Mouse (Mus musculus) brain, embryonic 14.5 days (tissue): ENCODE measurements at regions not wholly inside any gene's neighbourhood (a gene's known extent, or its start where the extent isn't known, plus 50 kb on each side); places are given as distances from the start of the nearest gene placed in this dataset.

Experiments
- DNase-seq: peaks from one replicate; pipeline ENCODE4 v3.0.0-alpha.2; 2011; ENCODE audit warnings: low read depth
- CTCF ChIP-seq: fragments of 200-500 bp; IDR thresholded peaks from 2 replicates; pipeline ENCODE4 v1.5.1; 2012; ENCODE audit warnings: inconsistent platforms, mild to moderate bottlenecking, moderate library complexity, borderline replicate concordance; ENCODE audit not compliant: insufficient read depth, insufficient read length; ENCODE audit errors: extremely low read depth
- POLR2A ChIP-seq: fragments of 200-500 bp; IDR thresholded peaks from 2 replicates; pipeline ENCODE4 v1.6.1; 2012; ENCODE audit warnings: mild to moderate bottlenecking, inconsistent platforms, borderline replicate concordance; ENCODE audit not compliant: poor library complexity, insufficient read depth, insufficient read length, severe bottlenecking; ENCODE audit errors: extremely low read depth

DNA sequence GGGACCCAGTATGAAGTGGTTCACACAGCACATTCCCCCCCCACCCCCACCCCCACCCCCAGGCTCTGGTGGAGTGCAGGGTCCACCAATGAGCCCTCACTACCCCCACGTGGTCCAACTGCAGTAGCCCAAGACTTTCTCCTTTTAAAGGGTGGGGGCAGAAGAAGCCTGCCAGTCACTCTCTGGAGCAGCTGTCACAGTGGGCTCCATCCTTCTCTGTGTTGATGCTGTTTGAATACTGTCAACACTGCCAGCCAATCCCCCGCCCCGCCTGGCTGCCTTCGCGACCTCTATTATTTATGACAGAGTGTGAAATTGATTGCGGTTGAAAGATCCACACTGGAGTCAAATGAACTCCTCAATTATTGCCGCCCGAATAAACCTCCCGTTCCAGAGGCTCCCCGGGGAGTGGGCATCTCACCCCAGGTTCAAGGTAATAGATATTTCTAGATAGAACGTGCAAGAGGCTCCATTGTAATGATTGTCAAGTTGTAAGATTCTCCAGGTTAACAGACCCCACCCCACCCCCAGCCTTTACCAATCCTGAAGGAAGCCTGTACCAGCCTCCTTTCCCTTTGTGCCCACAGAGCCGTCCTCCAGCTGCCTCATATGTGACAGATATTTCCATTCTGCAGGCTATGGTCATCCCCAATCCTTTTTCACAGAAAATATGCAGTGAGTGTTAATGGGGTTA lies 181.7 kb upstream of the Kdm8 start:
- no peak for TF ChIP-seq CTCF
- TF ChIP-seq POLR2A = no peak
- peak; percentile 91 for DNase-seq

DNA sequence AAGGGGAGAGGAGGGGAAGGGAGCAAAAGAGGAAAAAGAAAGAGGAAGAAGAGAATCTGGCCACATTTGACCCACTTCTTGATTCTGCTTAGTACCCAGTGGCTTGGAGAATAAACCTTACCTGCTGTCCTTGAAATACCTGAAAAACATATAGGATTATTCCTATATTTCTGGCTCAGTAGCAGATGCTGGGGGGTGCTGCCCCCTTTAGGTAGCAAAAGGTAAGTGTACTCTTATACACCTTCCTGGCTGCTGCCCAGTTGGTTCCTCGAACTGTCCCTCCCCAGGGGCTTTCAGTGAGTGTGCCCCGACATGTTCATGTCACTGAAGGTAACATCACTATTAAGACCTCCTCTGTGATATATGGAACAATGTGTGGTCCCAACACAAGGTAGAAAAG lies 180.7 kb upstream of the Kdm8 start:
- DNase-seq = no peak
- TF ChIP-seq POLR2A (no peak), CTCF (peak; percentile 10; the same call in 1 of the 2 replicates)

GRCm38 (mm10) chr7:125270711-125271110 lies 173.8 kb upstream of the Kdm8 start:
- TF ChIP-seq POLR2A (no peak), CTCF (no peak)
- peak; percentile 54 for DNase-seq

- no peak for DNase-seq
- no peak for TF ChIP-seq CTCF
- TF ChIP-seq POLR2A = no peak
Measured at GRCm38 (mm10) chr7:125271356-125271755, 173.1 kb upstream of the Kdm8 start.

DNA sequence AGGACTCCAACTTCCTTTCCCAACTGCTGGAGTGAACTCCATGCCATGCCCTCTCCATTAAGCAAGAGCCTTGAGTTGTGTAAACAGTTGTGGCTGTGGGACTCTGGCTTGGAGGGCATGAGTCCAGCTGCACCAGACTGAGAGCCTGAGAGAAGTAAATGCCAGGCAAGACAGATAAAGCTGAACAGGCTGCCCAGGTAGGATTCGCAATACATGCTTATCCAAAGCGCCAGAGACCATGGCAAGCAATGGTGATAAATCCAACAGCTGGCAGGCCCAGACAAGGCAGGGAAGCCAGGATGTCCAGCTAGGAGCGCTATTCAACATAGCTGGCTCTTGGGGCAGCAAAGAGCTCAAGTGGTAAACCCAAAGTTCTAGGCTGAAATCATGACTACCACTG lies 163.1 kb upstream of the Kdm8 start:
- DNase-seq = no peak
- no peak for TF ChIP-seq CTCF

DNA sequence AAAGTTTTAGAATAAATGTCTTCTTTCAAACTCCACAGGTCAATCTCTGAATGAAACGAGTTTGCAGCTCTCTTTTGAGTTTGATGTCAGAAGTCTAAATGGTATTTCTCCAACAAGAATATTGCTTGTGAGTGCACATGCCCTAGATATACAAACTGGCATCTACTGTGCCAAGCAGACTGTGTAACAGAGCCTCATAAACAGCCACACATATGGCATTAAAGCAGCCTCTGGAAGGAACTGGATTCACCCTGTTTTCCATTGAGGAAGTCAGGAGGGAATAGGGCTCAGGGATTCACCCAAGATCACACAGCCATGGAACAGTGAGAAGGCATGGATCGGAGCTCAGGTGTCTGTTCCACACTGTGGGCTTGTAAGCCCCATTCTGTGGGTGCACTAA lies 149.2 kb upstream of the Kdm8 start:
- no peak for TF ChIP-seq CTCF
- TF ChIP-seq POLR2A = no peak
- DNase-seq = peak; percentile 73

DNA sequence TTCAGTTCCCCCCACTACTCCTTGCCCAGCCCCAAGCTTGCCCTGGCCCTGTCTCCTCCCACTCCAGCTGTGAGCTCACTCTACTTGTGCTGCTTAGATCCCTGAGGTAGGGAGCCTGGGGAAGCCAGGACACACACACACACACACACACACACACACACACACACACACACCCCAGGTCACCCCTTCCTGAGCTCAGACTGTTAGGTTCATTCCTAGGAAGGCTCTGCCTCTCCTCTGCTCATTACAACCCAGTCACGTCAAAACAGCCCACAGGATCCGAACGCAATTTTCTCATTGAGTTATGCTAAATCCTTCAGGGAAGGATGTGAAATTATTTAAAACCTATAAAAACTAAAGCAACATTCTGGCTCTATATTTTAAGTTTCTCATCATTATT lies 136.0 kb upstream of the Kdm8 start:
- TF ChIP-seq CTCF = no peak
- no peak for TF ChIP-seq POLR2A
- no peak for DNase-seq

DNA sequence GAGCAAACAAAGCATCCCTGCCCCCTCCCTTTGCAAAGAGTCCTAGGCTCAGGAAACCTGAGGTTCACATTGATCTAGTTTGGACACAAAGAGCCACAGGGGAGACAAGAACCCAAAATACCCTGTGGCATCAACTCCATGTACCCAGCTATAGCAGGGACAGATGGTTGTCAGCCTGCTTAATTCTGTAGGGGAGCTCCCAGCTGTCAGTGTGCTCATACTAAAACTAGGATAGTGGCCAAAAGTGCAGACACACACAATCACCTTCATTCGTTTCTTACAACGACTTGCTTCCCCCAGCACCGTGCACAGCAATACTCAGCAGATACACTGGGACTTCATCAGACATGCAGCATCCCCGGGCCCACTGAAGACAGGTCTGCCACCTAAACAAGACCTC lies 133.5 kb upstream of the Kdm8 start:
- TF ChIP-seq POLR2A (no peak), CTCF (no peak)
- peak; percentile 76 for DNase-seq

DNA sequence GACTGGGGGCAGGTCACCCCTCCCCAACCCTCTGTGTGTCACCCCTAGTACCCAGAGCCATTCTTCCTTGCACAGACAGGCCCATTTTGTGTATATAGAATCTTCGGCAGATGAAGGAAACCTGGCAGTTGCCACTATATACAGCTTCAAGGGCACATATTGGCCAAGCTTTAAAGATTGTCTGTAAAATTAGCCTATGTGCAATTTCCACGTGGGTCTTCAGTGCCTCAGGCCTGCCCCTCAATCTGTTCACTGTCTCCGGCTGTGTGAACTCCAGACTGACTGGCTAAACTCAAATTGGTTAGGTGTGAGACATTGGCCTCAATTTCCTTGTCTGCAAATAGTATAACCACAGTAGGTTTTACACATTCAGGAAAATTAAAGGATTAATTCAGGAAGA lies 130.9 kb upstream of the Kdm8 start:
- TF ChIP-seq CTCF (no peak), POLR2A (no peak)
- DNase-seq = peak; percentile 62

DNA sequence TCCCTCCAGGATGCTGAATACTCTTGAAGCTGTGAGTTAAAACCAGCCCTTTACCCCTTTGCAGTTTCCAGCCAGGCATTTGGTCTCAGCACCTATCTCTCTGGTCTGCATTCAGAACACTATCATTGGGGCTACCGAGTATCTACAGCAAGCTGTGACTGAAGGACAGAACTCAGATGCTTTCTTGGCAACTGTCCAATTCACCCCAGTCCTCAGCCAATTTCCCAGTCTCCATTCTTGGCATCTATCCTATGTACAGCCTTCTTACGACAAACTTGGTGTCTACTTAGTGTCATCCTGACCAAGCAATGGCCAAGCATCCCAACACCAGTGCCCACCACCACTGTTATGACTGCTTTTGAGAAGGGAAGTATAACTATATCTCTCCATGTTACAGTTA lies 109.7 kb upstream of the Kdm8 start:
- no peak for DNase-seq
- TF ChIP-seq POLR2A (no peak), CTCF (no peak)

DNA sequence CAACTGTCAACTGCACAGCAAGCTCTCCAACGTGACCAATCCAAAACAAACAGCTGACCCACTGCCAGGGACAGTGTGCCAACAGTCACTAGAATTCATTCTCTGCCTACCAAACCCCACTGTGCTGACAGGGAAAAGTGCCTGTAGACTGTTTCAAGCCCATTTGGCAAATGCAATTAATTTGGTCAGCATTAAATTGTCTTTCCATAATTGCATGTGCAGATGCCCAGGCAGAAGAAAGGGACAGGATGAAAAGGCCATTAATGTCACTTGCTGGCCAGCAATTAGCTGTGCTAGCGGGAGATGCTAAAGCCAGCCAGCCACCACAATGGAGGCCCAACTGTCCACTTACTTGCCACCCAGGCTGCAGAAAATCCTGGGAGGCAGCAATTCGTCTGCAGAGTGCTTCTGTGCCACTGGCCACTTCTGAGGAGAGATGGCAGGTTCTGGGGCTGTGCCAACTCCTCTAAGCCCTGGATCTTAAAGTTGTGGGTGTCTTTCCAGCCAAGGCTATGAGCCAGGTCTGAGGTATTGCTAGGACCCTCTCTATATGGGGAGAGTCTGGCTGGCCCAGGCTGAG lies 108.8 kb upstream of the Kdm8 start:
- peak; percentile 86 for DNase-seq
- no peak for TF ChIP-seq POLR2A

- no peak for DNase-seq
- no peak for TF ChIP-seq POLR2A
- no peak for TF ChIP-seq CTCF
Measured at GRCm38 (mm10) chr7:125336826-125337225, 107.7 kb upstream of the Kdm8 start.
